Mouse (Mus musculus): ENCODE results near the gene Cyp1a2. TPM values are rescaled to one million over a fixed set of nuclear protein-coding genes. Genes with fewer than 3 reads are reported as not detected.

The Cyp1a2 gene
- polyA plus RNA-seq, 1 experiment from 2014 or later: not detected

GRCm38 (mm10) chr9:57698466-57699150, 15.1 kb upstream of the Cyp1a2 start:
- no peak for DNase-seq (ENCODE audit: low spot score)
- no peak overlapping the region for H3K4me3 ChIP-seq
- H3K36me3 ChIP-seq: no peaks in the 10 kb centered on the region
- peaks cover 51% of the 10 kb centered on the region for H3K27me3 ChIP-seq (ENCODE audit: insufficient read depth, poor library complexity, severe bottlenecking)
- 79% methylated on average over 1 of the region's 1 CpGs for WGBS
- H3K27ac ChIP-seq: no peak overlapping the region
- peaks cover 18% of the 10 kb centered on the region for H3K4me1 ChIP-seq (replicated peaks)
- no peaks in the 10 kb centered on the region for H3K9me3 ChIP-seq

- peaks cover 18% of the 10 kb centered on the region for H3K4me1 ChIP-seq (replicated peaks)
- DNase-seq (ENCODE audit: low spot score): no peak
- no peak overlapping the region for H3K4me3 ChIP-seq
- no peaks in the 10 kb centered on the region for H3K9me3 ChIP-seq
- no peak overlapping the region for H3K27ac ChIP-seq
- H3K36me3 ChIP-seq: no peaks in the 10 kb centered on the region
- peaks cover 60% of the 10 kb centered on the region for H3K27me3 ChIP-seq (ENCODE audit: insufficient read depth, poor library complexity, severe bottlenecking)
- WGBS: 16% methylated on average over 4 of the region's 4 CpGs
Observed at GRCm38 (mm10) chr9:57697380-57697779, 13.9 kb upstream of the Cyp1a2 start.

- 1% methylated on average over 42 of the region's 42 CpGs for WGBS
- Histone ChIP-seq H3K9me3 (no peaks in the 10 kb centered on the region), H3K36me3 (no peaks in the 10 kb centered on the region)
Observed at GRCm38 (mm10) chr9:57696380-57697285, 13.1 kb upstream of the Cyp1a2 start.

GRCm38 (mm10) chr9:57694108-57694507, 10.6 kb upstream of the Cyp1a2 start:
- WGBS: 81% methylated on average over 2 of the region's 2 CpGs

More at GRCm38 (mm10) chr9:57696380-57697285, 13.1 kb upstream of the Cyp1a2 start:
- H3K4me1 ChIP-seq (replicated peaks): peaks cover 18% of the 10 kb centered on the region
- H3K27ac ChIP-seq: peak overlapping the region; percentile 56
- DNase-seq (ENCODE audit: low spot score): peak; percentile 27
- H3K27me3 ChIP-seq (ENCODE audit: insufficient read depth, poor library complexity, severe bottlenecking): peaks cover 60% of the 10 kb centered on the region
- peak overlapping the region; percentile 61 for H3K4me3 ChIP-seq

GRCm38 (mm10) chr9:57688606-57689005, 5.1 kb upstream of the Cyp1a2 start:
- Histone ChIP-seq H3K4me1 (replicated peaks) (no peaks in the 10 kb centered on the region; the same call in 1 of the 2 replicates), H3K36me3 (no peaks in the 10 kb centered on the region), H3K27me3 (ENCODE audit: insufficient read depth, poor library complexity, severe bottlenecking) (peaks cover 9% of the 10 kb centered on the region), H3K27ac (no peak overlapping the region), H3K9me3 (no peaks in the 10 kb centered on the region), H3K4me3 (no peak overlapping the region)
- WGBS: 86% methylated on average over 2 of the region's 2 CpGs
- no peak for DNase-seq (ENCODE audit: low spot score)

More at GRCm38 (mm10) chr9:57694108-57694507, 10.6 kb upstream of the Cyp1a2 start:
- Histone ChIP-seq H3K36me3 (no peaks in the 10 kb centered on the region), H3K27me3 (ENCODE audit: insufficient read depth, poor library complexity, severe bottlenecking) (peaks cover 60% of the 10 kb centered on the region), H3K4me1 (replicated peaks) (peaks cover 18% of the 10 kb centered on the region), H3K4me3 (no peak overlapping the region), H3K27ac (no peak overlapping the region), H3K9me3 (no peaks in the 10 kb centered on the region)
- DNase-seq (ENCODE audit: low spot score): no peak

- 52% methylated on average over 2 of the region's 2 CpGs for WGBS
- H3K4me3 ChIP-seq: no peak overlapping the region
- DNase-seq (ENCODE audit: low spot score): no peak
- peaks cover 4% of the 10 kb centered on the region; the same call in 1 of the 2 replicates for H3K27me3 ChIP-seq (ENCODE audit: insufficient read depth, poor library complexity, severe bottlenecking)
- H3K9me3 ChIP-seq: no peaks in the 10 kb centered on the region
- H3K27ac ChIP-seq: no peak overlapping the region
- H3K36me3 ChIP-seq: no peaks in the 10 kb centered on the region
- no peaks in the 10 kb centered on the region; the same call in 1 of the 2 replicates for H3K4me1 ChIP-seq (replicated peaks)
Observed at GRCm38 (mm10) chr9:57688158-57688557, 4.7 kb upstream of the Cyp1a2 start.

GRCm38 (mm10) chr9:57687751-57688150, 4.2 kb upstream of the Cyp1a2 start, which contains the start of gene Cyp1a1:
TSS of gene Cyp1a1 (plus strand) at chr9:57687928.
- no peak for DNase-seq (ENCODE audit: low spot score)
- H3K36me3 ChIP-seq: no peaks in the 10 kb centered on the region
- no peaks in the 10 kb centered on the region; the same call in 1 of the 2 replicates for H3K4me1 ChIP-seq (replicated peaks)
- WGBS: 85% methylated on average over 2 of the region's 2 CpGs
- 0 out of 2 replicates have a peak, but pooled peaks cover under 1% of the 10 kb centered on the region for H3K27me3 ChIP-seq (ENCODE audit: insufficient read depth, poor library complexity, severe bottlenecking)
- no peaks in the 10 kb centered on the region for H3K9me3 ChIP-seq
- no peak within 1 kb of the TSS for H3K4me3 ChIP-seq
- H3K27ac ChIP-seq: no peak within 1 kb of the TSS

- H3K9me3 ChIP-seq: no peaks in the 10 kb centered on the region
- no peak overlapping the region for H3K27ac ChIP-seq
- DNase-seq (ENCODE audit: low spot score): no peak
- H3K27me3 ChIP-seq (ENCODE audit: insufficient read depth, poor library complexity, severe bottlenecking): no peaks in the 10 kb centered on the region
- H3K4me3 ChIP-seq: no peak overlapping the region
- WGBS: 89% methylated on average over 5 of the region's 5 CpGs
- no peaks in the 10 kb centered on the region for H3K36me3 ChIP-seq
- H3K4me1 ChIP-seq (replicated peaks): no peaks in the 10 kb centered on the region
Observed at GRCm38 (mm10) chr9:57686011-57686410, 2.5 kb upstream of the Cyp1a2 start.

GRCm38 (mm10) chr9:57681411-57681810, 2.1 kb downstream of the Cyp1a2 start:
- 85% methylated on average over 10 of the region's 10 CpGs for WGBS
- Histone ChIP-seq H3K27ac (no peak overlapping the region), H3K27me3 (ENCODE audit: insufficient read depth, poor library complexity, severe bottlenecking) (no peaks in the 10 kb centered on the region), H3K9me3 (no peaks in the 10 kb centered on the region), H3K4me3 (no peak overlapping the region), H3K36me3 (no peaks in the 10 kb centered on the region), H3K4me1 (replicated peaks) (no peaks in the 10 kb centered on the region)
- DNase-seq (ENCODE audit: low spot score): no peak

- H3K4me1 ChIP-seq (replicated peaks): no peaks in the 10 kb centered on the region
- no peak for DNase-seq (ENCODE audit: low spot score)
- H3K4me3 ChIP-seq: no peak overlapping the region
- H3K36me3 ChIP-seq: no peaks in the 10 kb centered on the region
- H3K9me3 ChIP-seq: peaks cover 3% of the 10 kb centered on the region; the same call in 1 of the 2 replicates
- H3K27ac ChIP-seq: no peak overlapping the region
- WGBS: 86% methylated on average over 5 of the region's 5 CpGs
- H3K27me3 ChIP-seq (ENCODE audit: insufficient read depth, poor library complexity, severe bottlenecking): peaks cover 4% of the 10 kb centered on the region; the same call in 1 of the 2 replicates
Observed at GRCm38 (mm10) chr9:57671500-57671899, 12.0 kb downstream of the Cyp1a2 start.

GRCm38 (mm10) chr9:57671037-57671436, 12.5 kb downstream of the Cyp1a2 start:
- Histone ChIP-seq H3K36me3 (no peaks in the 10 kb centered on the region), H3K4me3 (no peak overlapping the region), H3K4me1 (replicated peaks) (no peaks in the 10 kb centered on the region), H3K27me3 (ENCODE audit: insufficient read depth, poor library complexity, severe bottlenecking) (peaks cover 4% of the 10 kb centered on the region; the same call in 1 of the 2 replicates), H3K9me3 (peaks cover 3% of the 10 kb centered on the region; the same call in 1 of the 2 replicates), H3K27ac (no peak overlapping the region)
- 91% methylated on average over 4 of the region's 4 CpGs for WGBS
- no peak for DNase-seq (ENCODE audit: low spot score)

GRCm38 (mm10) chr9:57669566-57669965, 13.9 kb downstream of the Cyp1a2 start:
- H3K27ac ChIP-seq: no peak overlapping the region
- 79% methylated on average over 3 of the region's 3 CpGs for WGBS
- DNase-seq (ENCODE audit: low spot score): no peak

More at GRCm38 (mm10) chr9:57669566-57669965, 13.9 kb downstream of the Cyp1a2 start:
- Histone ChIP-seq H3K4me3 (no peak overlapping the region), H3K27me3 (ENCODE audit: insufficient read depth, poor library complexity, severe bottlenecking) (peaks cover 4% of the 10 kb centered on the region; the same call in 1 of the 2 replicates), H3K9me3 (no peaks in the 10 kb centered on the region), H3K36me3 (no peaks in the 10 kb centered on the region), H3K4me1 (replicated peaks) (no peaks in the 10 kb centered on the region)

Data from hindbrain, embryonic 10.5 days (tissue).